10 mouse cellular contexts compared by ENCODE assay signal in genomic region chr7:25222275-25222967, GRCm38 (mm10). TPM values are rescaled to one million over a fixed set of nuclear protein-coding genes. Genes with fewer than 3 reads are reported as not detected.
DNase-seq lines count a peak whose midpoint lies in the region; ATAC-seq and TF ChIP-seq lines count a peak whose summit lies in the region.
"Had no signal": no experiment of that assay in that cellular context is flagged by ENCODE, and none has a peak within 500 bp of the region (broad histone marks: within the 10 kb centered on the region; RNA-seq: fewer than 3 reads in every experiment).

No protein-coding gene starts in this region.

- intact Hi-C loops in left cerebral cortex, adult 2 months (cut with DNase I), result no loop called here
- intact Hi-C loops in left cerebral cortex, postnatal 10 days (cut with DNase I), result no loop called here

- no peak for ATAC-seq in embryonic facial prominence, embryonic 15.5 days (ENCODE audit: insufficient number of reproducible peaks, low FRiP score, low TSS enrichment, low read depth)
- no peak for ATAC-seq in intestine, embryonic 16.5 days
- ATAC-seq in neural tube, embryonic 13.5 days (ENCODE audit: low read depth), result no peak

- no peak for TF ChIP-seq CTCF in left cerebral cortex, adult 2 months (IDR thresholded peaks at IDR 0.05)
- TF ChIP-seq CTCF in kidney, adult 2 months (conservative IDR thresholded peaks at IDR 0.05; ENCODE audit: insufficient read depth, insufficient read length, low read depth, low read length), result no peak

- H3K9me3 ChIP-seq in embryonic facial prominence, embryonic 15.5 days (replicated peaks), result no peaks in the 10 kb centered on the region
- no peaks in the 10 kb centered on the region for H3K9me3 ChIP-seq in intestine, embryonic 16.5 days (ENCODE audit: control insufficient read depth, low read length)
- H3K9me3 ChIP-seq in neural tube, embryonic 13.5 days, result no peaks in the 10 kb centered on the region

- peaks cover 38% of the 10 kb centered on the region for H3K4me1 ChIP-seq in embryonic facial prominence, embryonic 15.5 days
- peaks cover 27% of the 10 kb centered on the region for H3K4me1 ChIP-seq in intestine, embryonic 16.5 days (ENCODE audit: control insufficient read depth, insufficient read depth, low read length)
- peaks cover 39% of the 10 kb centered on the region for H3K4me1 ChIP-seq in neural tube, embryonic 13.5 days (replicated peaks)
- H3K4me1 ChIP-seq in kidney, adult 2 months (ENCODE audit: control insufficient read depth, insufficient read depth, low read length), result peaks cover 13% of the 10 kb centered on the region

- TF ChIP-seq POLR2A in kidney, adult 2 months (IDR thresholded peaks at IDR 0.05; ENCODE audit: low read depth, low read length), result no peak

- peaks cover 34% of the 10 kb centered on the region for H3K36me3 ChIP-seq in embryonic facial prominence, embryonic 15.5 days
- peaks cover 21% of the 10 kb centered on the region for H3K36me3 ChIP-seq in intestine, embryonic 16.5 days (ENCODE audit: control insufficient read depth, insufficient read depth, low read length)
- peaks cover 36% of the 10 kb centered on the region for H3K36me3 ChIP-seq in neural tube, embryonic 13.5 days
- H3K36me3 ChIP-seq in kidney, adult 2 months (ENCODE audit: control insufficient read depth, insufficient read depth, low read length), result no peaks in the 10 kb centered on the region

- peak overlapping the region; percentile 94 for H3K4me2 ChIP-seq in embryonic facial prominence, embryonic 15.5 days (replicated peaks)
- H3K4me2 ChIP-seq in intestine, embryonic 16.5 days (ENCODE audit: low read depth, low read length), result peak overlapping the region; percentile 74
- H3K4me2 ChIP-seq in neural tube, embryonic 13.5 days, result peak overlapping the region; percentile 85

- 89% methylated on average over 10 of the region's 10 CpGs for WGBS in embryonic facial prominence, embryonic 15.5 days
- WGBS in intestine, embryonic 16.5 days, result 77% methylated on average over 10 of the region's 10 CpGs
- WGBS in neural tube, embryonic 13.5 days, result 85% methylated on average over 10 of the region's 10 CpGs
- WGBS in kidney, adult 2 months, result 82% methylated on average over 10 of the region's 10 CpGs

- peak overlapping the region; percentile 67 for H3K9ac ChIP-seq in embryonic facial prominence, embryonic 15.5 days
- peak overlapping the region; percentile 77 for H3K9ac ChIP-seq in intestine, embryonic 16.5 days (ENCODE audit: low read depth, low read length)
- peak overlapping the region; percentile 82 for H3K9ac ChIP-seq in neural tube, embryonic 13.5 days

- no peak overlapping the region for H3K27ac ChIP-seq in left cerebral cortex, adult 2 months
- H3K27ac ChIP-seq in embryonic facial prominence, embryonic 15.5 days (replicated peaks), result no peak overlapping the region
- no peak overlapping the region for H3K27ac ChIP-seq in intestine, embryonic 16.5 days (ENCODE audit: low read length)
- H3K27ac ChIP-seq in neural tube, embryonic 13.5 days (replicated peaks), result no peak overlapping the region
- H3K27ac ChIP-seq in kidney, adult 2 months (ENCODE audit: insufficient read depth, low read depth, low read length), result no peak overlapping the region

- no peak for DNase-seq in left cerebral cortex, adult 2 months (ENCODE audit: extremely low spot score in 1 of 2, low spot score in 2 of 2)
- no peak for DNase-seq in left cerebral cortex, postnatal 10 days (ENCODE audit: extremely low spot score in 1 of 2, low spot score in 2 of 2)
- no peak for DNase-seq in layer of hippocampus, adult 18-20 months (ENCODE audit: low spot score in 2 of 2)
- DNase-seq in urinary bladder, adult 2 months (ENCODE audit: low spot score), result no peak
- DNase-seq in kidney, adult 2 months, result no peak
- DNase-seq: kidney, postnatal 25 days; right cerebral cortex, postnatal 4 days had no signal

- H3K4me3 ChIP-seq in left cerebral cortex, adult 2 months, result peak overlapping the region; percentile 73; the same call in 1 of the 2 replicates
- H3K4me3 ChIP-seq in embryonic facial prominence, embryonic 15.5 days (replicated peaks), result peak overlapping the region; percentile 82
- peak overlapping the region; percentile 73 for H3K4me3 ChIP-seq in intestine, embryonic 16.5 days (ENCODE audit: low read length)
- peak overlapping the region; percentile 77 for H3K4me3 ChIP-seq in neural tube, embryonic 13.5 days
- no peak overlapping the region for H3K4me3 ChIP-seq in kidney, adult 2 months (ENCODE audit: insufficient read depth, low read depth, low read length)

- no peaks in the 10 kb centered on the region for H3K27me3 ChIP-seq in embryonic facial prominence, embryonic 15.5 days
- no peaks in the 10 kb centered on the region for H3K27me3 ChIP-seq in intestine, embryonic 16.5 days (replicated peaks; ENCODE audit: control insufficient read depth, insufficient read depth, low read length)
- H3K27me3 ChIP-seq in neural tube, embryonic 13.5 days, result no peaks in the 10 kb centered on the region
- no peaks in the 10 kb centered on the region for H3K27me3 ChIP-seq in kidney, adult 2 months (replicated peaks; ENCODE audit: control insufficient read depth, insufficient read depth, low read length)

RNA-seq across cellular contexts. Expression of gene Zfp526, which starts 1.2 kb away (rescaled TPM):
- 10 to 100 TPM; 10.6 to 11.2 TPM for total RNA-seq in left cerebral cortex, adult 2 months (2021)
- 1 to 10 TPM; 7.8 to 8.5 TPM for total RNA-seq in left cerebral cortex, postnatal 10 days (2021)
- polyA plus RNA-seq in embryonic facial prominence, embryonic 15.5 days (2015; fragmentation: Nextera tagmentation; extraction: Ambion mirVana), result 3.3 TPM in 2 replicates
- 1.9 and 2.3 TPM in 2 replicates for polyA plus RNA-seq in intestine, embryonic 16.5 days (2015; fragmentation: Nextera tagmentation; extraction: Ambion mirVana)
- 2.0 and 2.1 TPM in 2 replicates for polyA plus RNA-seq in neural tube, embryonic 13.5 days (2015; fragmentation: Nextera tagmentation; extraction: Ambion mirVana)
- 10 to 100 TPM; 12.6 to 12.7 TPM for total RNA-seq in layer of hippocampus, adult 18-20 months (2021)
- polyA plus RNA-seq in urinary bladder, adult 2 months (2012; rRNA removed), result 6.9 and 9.3 TPM in 2 replicates
- polyA plus RNA-seq in kidney, adult 2 months (2012; rRNA removed), result 8.9 and 10.8 TPM in 2 replicates

RNA-seq across cellular contexts. Expression of gene Dedd2, which starts 2.0 kb away (rescaled TPM):
- 10 to 100 TPM; 23.9 to 26.3 TPM for total RNA-seq in left cerebral cortex, adult 2 months (2021)
- total RNA-seq in left cerebral cortex, postnatal 10 days (2021), result 10 to 100 TPM; 22.7 to 23.8 TPM
- polyA plus RNA-seq in embryonic facial prominence, embryonic 15.5 days (2015; fragmentation: Nextera tagmentation; extraction: Ambion mirVana), result 13.2 and 14.7 TPM in 2 replicates
- polyA plus RNA-seq in intestine, embryonic 16.5 days (2015; fragmentation: Nextera tagmentation; extraction: Ambion mirVana), result 11.3 and 11.9 TPM in 2 replicates
- 16.6 and 17.7 TPM in 2 replicates for polyA plus RNA-seq in neural tube, embryonic 13.5 days (2015; fragmentation: Nextera tagmentation; extraction: Ambion mirVana)
- 10 to 100 TPM; 26.8 to 29.9 TPM for total RNA-seq in layer of hippocampus, adult 18-20 months (2021)
- polyA plus RNA-seq in urinary bladder, adult 2 months (2012; rRNA removed), result 13.8 and 14.2 TPM in 2 replicates
- 34.8 and 43.7 TPM in 2 replicates for polyA plus RNA-seq in kidney, adult 2 months (2012; rRNA removed)

RNA-seq across cellular contexts. Expression of gene Gsk3a, which starts 15.2 kb away (rescaled TPM):
- 100 to 1,000 TPM; 215 to 220 TPM for total RNA-seq in left cerebral cortex, adult 2 months (2021)
- total RNA-seq in left cerebral cortex, postnatal 10 days (2021), result 100 to 1,000 TPM; 205 TPM
- polyA plus RNA-seq in embryonic facial prominence, embryonic 15.5 days (2015; fragmentation: Nextera tagmentation; extraction: Ambion mirVana), result 11.5 and 13.0 TPM in 2 replicates
- 4.0 and 5.9 TPM in 2 replicates for polyA plus RNA-seq in intestine, embryonic 16.5 days (2015; fragmentation: Nextera tagmentation; extraction: Ambion mirVana)
- polyA plus RNA-seq in neural tube, embryonic 13.5 days (2015; fragmentation: Nextera tagmentation; extraction: Ambion mirVana), result 16.5 and 16.8 TPM in 2 replicates
- 100 to 1,000 TPM; 208 to 221 TPM for total RNA-seq in layer of hippocampus, adult 18-20 months (2021)
- polyA plus RNA-seq in urinary bladder, adult 2 months (2012; rRNA removed), result 79.0 and 83.3 TPM in 2 replicates
- polyA plus RNA-seq in kidney, adult 2 months (2012; rRNA removed), result 127 and 128 TPM in 2 replicates

RNA-seq across cellular contexts. Expression of gene Erf, which starts 28.1 kb away (rescaled TPM):
- 10 to 100 TPM; 61.5 to 68.2 TPM for total RNA-seq in left cerebral cortex, adult 2 months (2021)
- total RNA-seq in left cerebral cortex, postnatal 10 days (2021), result 10 to 100 TPM; 47.7 to 55.1 TPM
- 21.0 and 22.1 TPM in 2 replicates for polyA plus RNA-seq in embryonic facial prominence, embryonic 15.5 days (2015; fragmentation: Nextera tagmentation; extraction: Ambion mirVana)
- 6.6 and 7.9 TPM in 2 replicates for polyA plus RNA-seq in intestine, embryonic 16.5 days (2015; fragmentation: Nextera tagmentation; extraction: Ambion mirVana)
- 4.9 and 8.0 TPM in 2 replicates for polyA plus RNA-seq in neural tube, embryonic 13.5 days (2015; fragmentation: Nextera tagmentation; extraction: Ambion mirVana)
- total RNA-seq in layer of hippocampus, adult 18-20 months (2021), result 10 to 100 TPM; 43.1 to 46.3 TPM
- 23.6 and 26.8 TPM in 2 replicates for polyA plus RNA-seq in urinary bladder, adult 2 months (2012; rRNA removed)
- polyA plus RNA-seq in kidney, adult 2 months (2012; rRNA removed), result 37.0 and 46.2 TPM in 2 replicates

RNA-seq across cellular contexts. Expression of gene Pou2f2, which starts 42.9 kb away (rescaled TPM):
- total RNA-seq in left cerebral cortex, adult 2 months (2021), result 10 to 100 TPM; 12.5 to 14.0 TPM
- 10 to 100 TPM; 11.0 to 14.1 TPM for total RNA-seq in left cerebral cortex, postnatal 10 days (2021)
- polyA plus RNA-seq in embryonic facial prominence, embryonic 15.5 days (2015; fragmentation: Nextera tagmentation; extraction: Ambion mirVana), result 1.1 and 2.0 TPM in 2 replicates
- polyA plus RNA-seq in intestine, embryonic 16.5 days (2015; fragmentation: Nextera tagmentation; extraction: Ambion mirVana), result 1.0 and 1.2 TPM in 2 replicates
- 28.0 and 29.4 TPM in 2 replicates for polyA plus RNA-seq in neural tube, embryonic 13.5 days (2015; fragmentation: Nextera tagmentation; extraction: Ambion mirVana)
- 1 to 10 TPM; 6.9 to 8.1 TPM for total RNA-seq in layer of hippocampus, adult 18-20 months (2021)
- polyA plus RNA-seq in urinary bladder, adult 2 months (2012; rRNA removed), result 0.65 and 1.0 TPM in 2 replicates
- polyA plus RNA-seq in kidney, adult 2 months (2012; rRNA removed), result 1.1 and 2.6 TPM in 2 replicates
